Mouse (Mus musculus): ENCODE results near the gene Ctps2. TPM values are rescaled to one million over a fixed set of nuclear protein-coding genes. Genes with fewer than 3 reads are reported as not detected.

The Ctps2 gene
- polyA plus RNA-seq, 1 experiment from 2014 or later = 29.6 TPM

- Histone ChIP-seq H3K4me1 (replicated peaks; ENCODE audit: control insufficient read depth, insufficient read depth, low read length) (no peaks in the 10 kb centered on the region), H3K36me3 (ENCODE audit: control insufficient read depth, insufficient read depth) (no peaks in the 10 kb centered on the region), H3K9ac (ENCODE audit: low read depth, low read length) (peak overlapping the region; percentile 62), H3K9me3 (ENCODE audit: control insufficient read depth) (no peaks in the 10 kb centered on the region), H3K27me3 (replicated peaks; ENCODE audit: control insufficient read depth, insufficient read depth, low read length) (no peaks in the 10 kb centered on the region), H3K4me3 (ENCODE audit: low read depth, low read length) (peak overlapping the region; percentile 50), H3K4me2 (replicated peaks; ENCODE audit: low read depth) (peak overlapping the region; percentile 65), H3K27ac (ENCODE audit: low read depth, low read length) (peak overlapping the region; percentile 84)
- TF ChIP-seq CTCF (IDR thresholded peaks at IDR 0.05; ENCODE audit: low read depth) = peak; percentile 33
- 17% methylated on average over 25 of the region's 25 CpGs for WGBS
- ATAC-seq = peak; percentile 86
These were observed 467 bp downstream of the Ctps2 start for GRCm38 (mm10) chrX:162901371-162902039.

GRCm38 (mm10) chrX:162902040-162902734 is 1.1 kb downstream of the Ctps2 start:
- peak; percentile 81 for ATAC-seq
- TF ChIP-seq CTCF (IDR thresholded peaks at IDR 0.05; ENCODE audit: low read depth) = no peak
- H3K27ac ChIP-seq (ENCODE audit: low read depth, low read length) = peak overlapping the region; percentile 84
- no peaks in the 10 kb centered on the region for H3K9me3 ChIP-seq (ENCODE audit: control insufficient read depth)
- peak overlapping the region; percentile 65 for H3K4me2 ChIP-seq (replicated peaks; ENCODE audit: low read depth)
- peak overlapping the region; percentile 50 for H3K4me3 ChIP-seq (ENCODE audit: low read depth, low read length)
- WGBS = 25% methylated on average over 29 of the region's 29 CpGs
- H3K4me1 ChIP-seq (replicated peaks; ENCODE audit: control insufficient read depth, insufficient read depth, low read length) = no peaks in the 10 kb centered on the region
- H3K36me3 ChIP-seq (ENCODE audit: control insufficient read depth, insufficient read depth) = no peaks in the 10 kb centered on the region
- peak overlapping the region; percentile 62 for H3K9ac ChIP-seq (ENCODE audit: low read depth, low read length)
- H3K27me3 ChIP-seq (replicated peaks; ENCODE audit: control insufficient read depth, insufficient read depth, low read length) = no peaks in the 10 kb centered on the region

- Histone ChIP-seq H3K9ac (ENCODE audit: low read depth, low read length) (no peak overlapping the region), H3K27ac (ENCODE audit: low read depth, low read length) (no peak overlapping the region), H3K36me3 (ENCODE audit: control insufficient read depth, insufficient read depth) (no peaks in the 10 kb centered on the region), H3K27me3 (replicated peaks; ENCODE audit: control insufficient read depth, insufficient read depth, low read length) (no peaks in the 10 kb centered on the region), H3K4me1 (replicated peaks; ENCODE audit: control insufficient read depth, insufficient read depth, low read length) (no peaks in the 10 kb centered on the region), H3K4me3 (ENCODE audit: low read depth, low read length) (no peak overlapping the region), H3K9me3 (ENCODE audit: control insufficient read depth) (no peaks in the 10 kb centered on the region), H3K4me2 (replicated peaks; ENCODE audit: low read depth) (no peak overlapping the region)
- whole genome bisulfite sequencing = 76% methylated on average over 3 of the region's 3 CpGs
- TF ChIP-seq CTCF (IDR thresholded peaks at IDR 0.05; ENCODE audit: low read depth) = no peak
- ATAC-seq = no peak
These were observed 6.5 kb downstream of the Ctps2 start for GRCm38 (mm10) chrX:162907554-162907953.

- Histone ChIP-seq H3K4me2 (replicated peaks; ENCODE audit: low read depth) (no peak overlapping the region), H3K27ac (ENCODE audit: low read depth, low read length) (no peak overlapping the region), H3K27me3 (replicated peaks; ENCODE audit: control insufficient read depth, insufficient read depth, low read length) (no peaks in the 10 kb centered on the region), H3K4me1 (replicated peaks; ENCODE audit: control insufficient read depth, insufficient read depth, low read length) (no peaks in the 10 kb centered on the region), H3K9me3 (ENCODE audit: control insufficient read depth) (no peaks in the 10 kb centered on the region), H3K4me3 (ENCODE audit: low read depth, low read length) (no peak overlapping the region), H3K36me3 (ENCODE audit: control insufficient read depth, insufficient read depth) (no peaks in the 10 kb centered on the region), H3K9ac (ENCODE audit: low read depth, low read length) (no peak overlapping the region)
- TF ChIP-seq CTCF (IDR thresholded peaks at IDR 0.05; ENCODE audit: low read depth) = no peak
- no peak for ATAC-seq
- 91% methylated on average over 3 of the region's 3 CpGs for WGBS
These were observed 12.6 kb downstream of the Ctps2 start for GRCm38 (mm10) chrX:162913651-162914050.

GRCm38 (mm10) chrX:162915697-162916096 is 14.7 kb downstream of the Ctps2 start:
- H3K27ac ChIP-seq (ENCODE audit: low read depth, low read length) = no peak overlapping the region
- no peaks in the 10 kb centered on the region for H3K9me3 ChIP-seq (ENCODE audit: control insufficient read depth)
- H3K27me3 ChIP-seq (replicated peaks; ENCODE audit: control insufficient read depth, insufficient read depth, low read length) = no peaks in the 10 kb centered on the region
- WGBS = 43% methylated on average over 5 of the region's 5 CpGs
- no peaks in the 10 kb centered on the region for H3K4me1 ChIP-seq (replicated peaks; ENCODE audit: control insufficient read depth, insufficient read depth, low read length)
- peak; percentile 77 for TF ChIP-seq CTCF (IDR thresholded peaks at IDR 0.05; ENCODE audit: low read depth)
- no peaks in the 10 kb centered on the region for H3K36me3 ChIP-seq (ENCODE audit: control insufficient read depth, insufficient read depth)
- H3K9ac ChIP-seq (ENCODE audit: low read depth, low read length) = no peak overlapping the region
- H3K4me2 ChIP-seq (replicated peaks; ENCODE audit: low read depth) = no peak overlapping the region
- no peak for ATAC-seq
- no peak overlapping the region for H3K4me3 ChIP-seq (ENCODE audit: low read depth, low read length)

- no peak overlapping the region for H3K27ac ChIP-seq (ENCODE audit: low read depth, low read length)
- 0 out of 2 replicates have a peak overlapping the region, but pooled peaks have one; percentile 0 for H3K4me2 ChIP-seq (replicated peaks; ENCODE audit: low read depth)
- 66% methylated on average over 8 of the region's 8 CpGs for WGBS
- ATAC-seq = no peak
- H3K36me3 ChIP-seq (ENCODE audit: control insufficient read depth, insufficient read depth) = peaks cover 4% of the 10 kb centered on the region; the same call in 1 of the 2 replicates
- no peaks in the 10 kb centered on the region for H3K9me3 ChIP-seq (ENCODE audit: control insufficient read depth)
- no peaks in the 10 kb centered on the region for H3K4me1 ChIP-seq (replicated peaks; ENCODE audit: control insufficient read depth, insufficient read depth, low read length)
- H3K27me3 ChIP-seq (replicated peaks; ENCODE audit: control insufficient read depth, insufficient read depth, low read length) = no peaks in the 10 kb centered on the region
- TF ChIP-seq CTCF (IDR thresholded peaks at IDR 0.05; ENCODE audit: low read depth) = no peak
- H3K4me3 ChIP-seq (ENCODE audit: low read depth, low read length) = no peak overlapping the region
- no peak overlapping the region for H3K9ac ChIP-seq (ENCODE audit: low read depth, low read length)
These were observed 20.6 kb downstream of the Ctps2 start for GRCm38 (mm10) chrX:162921487-162922125.

All from intestine, postnatal 0 days (tissue).